ENCODE assay signal across 13 mouse cellular contexts in the genomic region with DNA sequence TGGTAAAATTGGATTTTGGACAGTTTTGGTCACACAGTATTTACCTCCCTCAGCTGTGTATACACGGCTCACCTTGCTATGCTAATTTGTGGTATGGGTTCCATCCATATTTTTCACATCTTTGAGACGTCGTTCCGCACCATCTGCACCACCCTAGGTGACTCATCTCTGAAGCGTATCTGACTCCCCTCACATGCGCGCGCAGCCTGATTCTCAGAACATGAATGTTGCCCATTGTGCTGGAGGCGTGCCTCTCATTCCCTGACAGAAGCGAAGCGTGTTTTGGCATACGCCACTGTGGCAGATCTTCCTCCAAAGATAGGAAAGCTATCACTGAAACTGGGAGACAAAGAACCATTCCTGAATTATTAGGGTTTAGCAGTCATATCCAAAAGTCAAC. TPM values are rescaled to one million over a fixed set of nuclear protein-coding genes. Genes with fewer than 3 reads are reported as not detected.
DNase-seq lines count a peak whose midpoint lies in the region; ATAC-seq and TF ChIP-seq lines count a peak whose summit lies in the region.
"Had no signal": no experiment of that assay in that cellular context is flagged by ENCODE, and none has a peak within 500 bp of the region (broad histone marks: within the 10 kb centered on the region; RNA-seq: fewer than 3 reads in every experiment).

No protein-coding gene starts in this region.

- no peak overlapping the region for H3K9ac ChIP-seq in forebrain, embryonic 15.5 days (replicated peaks)
- no peak overlapping the region for H3K9ac ChIP-seq in forebrain, embryonic 11.5 days (ENCODE audit: low read length)
- H3K9ac ChIP-seq in lung, postnatal 0 days (replicated peaks; ENCODE audit: low read depth): no peak overlapping the region
- H3K9ac ChIP-seq: liver, embryonic 13.5 days had no signal

- no peak overlapping the region for H3K4me3 ChIP-seq in forebrain, embryonic 15.5 days
- no peak overlapping the region for H3K4me3 ChIP-seq in forebrain, embryonic 11.5 days (ENCODE audit: low read depth, low read length)
- no peak overlapping the region for H3K4me3 ChIP-seq in lung, postnatal 0 days (ENCODE audit: low read depth, low read length)
- H3K4me3 ChIP-seq in midbrain, embryonic 10.5 days: no peak overlapping the region
- H3K4me3 ChIP-seq: liver, embryonic 13.5 days; myocyte had no signal

- DNase-seq in forebrain, embryonic 11.5 days (ENCODE audit: low spot score): no peak
- peak; percentile 23 to 70 for DNase-seq in left cerebral cortex, adult 8-10 months (ENCODE audit: low spot score in 2 of 2)
- DNase-seq in right cerebral cortex, postnatal 4 days: peak; percentile 49
- no peak for DNase-seq in lung, postnatal 0 days (ENCODE audit: low spot score)
- no peak for DNase-seq in midbrain, embryonic 10.5 days (ENCODE audit: low spot score)
- DNase-seq in cerebellum, postnatal 36 days: no peak
- DNase-seq: heart, postnatal 14 days; kidney, adult 18-20 months; liver, embryonic 13.5 days; thymus, postnatal 25 days had no signal

- no peak for TF ChIP-seq EP300 in lung, postnatal 0 days (IDR thresholded peaks at IDR 0.05)

- 84% methylated on average over 12 of the region's 12 CpGs for WGBS in forebrain, embryonic 15.5 days
- 96% methylated on average over 12 of the region's 12 CpGs for WGBS in forebrain, embryonic 11.5 days
- 92% methylated on average over 12 of the region's 12 CpGs for WGBS in lung, postnatal 0 days
- whole genome bisulfite sequencing in midbrain, embryonic 10.5 days: 92% methylated on average over 12 of the region's 12 CpGs

- peak; percentile 75 for ATAC-seq in forebrain, embryonic 15.5 days (replicated peaks)
- no peak for ATAC-seq in forebrain, embryonic 11.5 days (replicated peaks; ENCODE audit: low FRiP score)
- ATAC-seq in inflammation-experienced regulatory T-cells, adult 6 months: peak; percentile 64
- no peak for ATAC-seq in lung, postnatal 0 days

- no peaks in the 10 kb centered on the region for H3K36me3 ChIP-seq in forebrain, embryonic 15.5 days
- no peaks in the 10 kb centered on the region for H3K36me3 ChIP-seq in forebrain, embryonic 11.5 days (ENCODE audit: control insufficient read depth, insufficient read depth, low read length)
- no peaks in the 10 kb centered on the region for H3K36me3 ChIP-seq in lung, postnatal 0 days (ENCODE audit: insufficient read depth, low read length)
- no peaks in the 10 kb centered on the region for H3K36me3 ChIP-seq in midbrain, embryonic 10.5 days
- H3K36me3 ChIP-seq: liver, embryonic 13.5 days had no signal

- H3K9me3 ChIP-seq in forebrain, embryonic 15.5 days: no peaks in the 10 kb centered on the region
- H3K9me3 ChIP-seq in forebrain, embryonic 11.5 days (ENCODE audit: control insufficient read depth, low read length): no peaks in the 10 kb centered on the region
- no peaks in the 10 kb centered on the region for H3K9me3 ChIP-seq in lung, postnatal 0 days (ENCODE audit: low read length)
- H3K9me3 ChIP-seq in midbrain, embryonic 10.5 days (replicated peaks): no peaks in the 10 kb centered on the region
- H3K9me3 ChIP-seq: liver, embryonic 13.5 days had no signal

- no peak for TF ChIP-seq CTCF in lung, postnatal 0 days (IDR thresholded peaks at IDR 0.05)

- H3K4me2 ChIP-seq in forebrain, embryonic 15.5 days (replicated peaks): no peak overlapping the region
- no peak overlapping the region for H3K4me2 ChIP-seq in forebrain, embryonic 11.5 days (ENCODE audit: low read depth, low read length, severe bottlenecking)
- no peak overlapping the region for H3K4me2 ChIP-seq in lung, postnatal 0 days (replicated peaks; ENCODE audit: low read depth, low read length)
- H3K4me2 ChIP-seq: liver, embryonic 13.5 days had no signal

- H3K27ac ChIP-seq in forebrain, embryonic 15.5 days (replicated peaks): peak overlapping the region; percentile 52; the same call in 1 of the 2 replicates
- no peak overlapping the region for H3K27ac ChIP-seq in forebrain, embryonic 11.5 days (ENCODE audit: low read depth, low read length)
- no peak overlapping the region for H3K27ac ChIP-seq in lung, postnatal 0 days (ENCODE audit: low read length)
- no peak overlapping the region for H3K27ac ChIP-seq in midbrain, embryonic 10.5 days (replicated peaks)
- H3K27ac ChIP-seq: liver, embryonic 13.5 days had no signal

- H3K27me3 ChIP-seq in forebrain, embryonic 15.5 days: no peaks in the 10 kb centered on the region
- no peaks in the 10 kb centered on the region for H3K27me3 ChIP-seq in forebrain, embryonic 11.5 days (ENCODE audit: control insufficient read depth, insufficient read depth, low read length)
- no peaks in the 10 kb centered on the region for H3K27me3 ChIP-seq in lung, postnatal 0 days (replicated peaks; ENCODE audit: insufficient read depth, low read length)
- peaks cover 35% of the 10 kb centered on the region for H3K27me3 ChIP-seq in midbrain, embryonic 10.5 days (ENCODE audit: low read depth, poor library complexity, severe bottlenecking)
- H3K27me3 ChIP-seq: liver, embryonic 13.5 days had no signal

- peaks cover 21% of the 10 kb centered on the region for H3K4me1 ChIP-seq in forebrain, embryonic 15.5 days
- peaks cover 4% of the 10 kb centered on the region; the same call in 1 of the 2 replicates for H3K4me1 ChIP-seq in forebrain, embryonic 11.5 days (replicated peaks; ENCODE audit: control insufficient read depth, insufficient read depth, low read length)
- no peaks in the 10 kb centered on the region for H3K4me1 ChIP-seq in lung, postnatal 0 days (ENCODE audit: insufficient read depth, low read depth, low read length)
- peaks cover 27% of the 10 kb centered on the region for H3K4me1 ChIP-seq in midbrain, embryonic 10.5 days
- H3K4me1 ChIP-seq: liver, embryonic 13.5 days had no signal

RNA-seq across cellular contexts. Expression of a gene that starts 21.0 kb away (rescaled TPM):
- 33.8 and 34.9 TPM in 2 replicates for polyA plus RNA-seq in forebrain, embryonic 15.5 days (2015; fragmentation: Nextera tagmentation; extraction: Ambion mirVana)
- polyA plus RNA-seq in forebrain, embryonic 11.5 days (2014; fragmentation: Nextera tagmentation; extraction: Ambion mirVana): 16.2 and 17.3 TPM in 2 replicates
- 10 to 100 TPM in 2 of 3 experiments, 1 to 10 TPM in 1; 1.9 to 18.4 (median 14.6) TPM for polyA plus RNA-seq in inflammation-experienced regulatory T-cells, adult 6 months (2017; shearing (Covaris generic))
- 10 to 100 TPM in 3 of 4 experiments, 1 to 10 TPM in 1; 9.6 to 22.4 (median 15.1) TPM for total RNA-seq in left cerebral cortex, adult 8-10 months (2022)
- 8.7 and 8.8 TPM in 2 replicates for polyA plus RNA-seq in lung, postnatal 0 days (2015; fragmentation: Nextera tagmentation; extraction: Ambion mirVana)
- polyA plus RNA-seq in midbrain, embryonic 10.5 days (2016; fragmentation: Nextera tagmentation; extraction: Ambion mirVana): 7.7 and 10.0 TPM in 2 replicates

Comparison
In these comparisons a context has a peak if more than half of its experiments do, and no peak if none do; other contexts are left out.
1. ATAC-seq: peak in forebrain, embryonic 15.5 days (single experiment) and inflammation-experienced regulatory T-cells, adult 6 months (single experiment); none in forebrain, embryonic 11.5 days (single experiment) and lung, postnatal 0 days (single experiment).
2. DNase-seq: peak in left cerebral cortex, adult 8-10 months (2 of 2) and right cerebral cortex, postnatal 4 days (single experiment); none in forebrain, embryonic 11.5 days (single experiment), lung, postnatal 0 days (single experiment), midbrain, embryonic 10.5 days (single experiment) and cerebellum, postnatal 36 days (0 of 2).